ENCODE assay signal across 20 mouse cellular contexts in the genomic region with DNA sequence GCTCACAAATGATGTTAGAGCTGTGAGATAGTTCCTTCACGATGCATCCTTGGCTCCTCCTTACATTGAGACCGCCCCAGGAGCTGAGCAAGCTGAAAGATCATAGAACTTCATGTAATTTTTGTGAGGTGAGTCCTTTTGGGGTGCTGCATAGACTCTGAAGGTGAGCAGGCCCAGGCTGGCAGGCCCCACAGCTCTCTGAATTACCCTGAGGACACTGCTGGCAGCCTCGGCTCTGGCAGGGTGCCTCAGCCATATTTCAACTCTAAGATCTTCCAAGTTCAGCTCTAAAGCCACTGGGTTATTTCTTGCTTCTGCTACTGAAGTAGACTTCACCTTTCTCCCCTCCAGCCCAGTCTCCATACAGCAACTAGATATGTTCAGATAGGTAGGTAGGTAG. TPM values are rescaled to one million over a fixed set of nuclear protein-coding genes. Genes with fewer than 3 reads are reported as not detected.
"Had no signal": no experiment of that assay in that cellular context is flagged by ENCODE, and none has a peak within 500 bp of the region (broad histone marks: within the 10 kb centered on the region; RNA-seq: fewer than 3 reads in every experiment).

No protein-coding gene starts in this region.

- H3K27ac ChIP-seq: kidney, embryonic 15.5 days; limb, embryonic 12.5 days; limb, embryonic 15.5 days; liver, embryonic 12.5 days; liver, embryonic 15.5 days; midbrain, embryonic 12.5 days; neural tube, embryonic 13.5 days; stomach, embryonic 15.5 days had no signal

- ATAC-seq: liver, embryonic 12.5 days; midbrain, embryonic 16.5 days had no signal

- H3K9ac ChIP-seq: kidney, embryonic 15.5 days; limb, embryonic 12.5 days; limb, embryonic 15.5 days; liver, embryonic 12.5 days; liver, embryonic 15.5 days; midbrain, embryonic 12.5 days; neural tube, embryonic 13.5 days; stomach, embryonic 15.5 days had no signal

- H3K4me1 ChIP-seq: stomach, embryonic 15.5 days had no signal

- H3K4me2 ChIP-seq: kidney, embryonic 15.5 days; limb, embryonic 12.5 days; limb, embryonic 15.5 days; liver, embryonic 12.5 days; liver, embryonic 15.5 days; midbrain, embryonic 12.5 days; neural tube, embryonic 13.5 days; stomach, embryonic 15.5 days had no signal

- H3K4me3 ChIP-seq: kidney, embryonic 15.5 days; limb, embryonic 12.5 days; limb, embryonic 15.5 days; liver, embryonic 12.5 days; liver, embryonic 15.5 days; midbrain, embryonic 12.5 days; myocyte; neural tube, embryonic 13.5 days; stomach, embryonic 15.5 days had no signal

- H3K9me3 ChIP-seq: kidney, embryonic 15.5 days; limb, embryonic 12.5 days; limb, embryonic 15.5 days; liver, embryonic 12.5 days; liver, embryonic 15.5 days; midbrain, embryonic 12.5 days; neural tube, embryonic 13.5 days; stomach, embryonic 15.5 days had no signal

- H3K27me3 ChIP-seq: kidney, embryonic 15.5 days; limb, embryonic 12.5 days; limb, embryonic 15.5 days; liver, embryonic 12.5 days; liver, embryonic 15.5 days; neural tube, embryonic 13.5 days; stomach, embryonic 15.5 days had no signal

- H3K36me3 ChIP-seq: limb, embryonic 15.5 days; liver, embryonic 15.5 days; neural tube, embryonic 13.5 days; stomach, embryonic 15.5 days had no signal

RNA-seq across cellular contexts. Expression of gene Cidec, which starts 5.1 kb away (rescaled TPM):
- total RNA-seq: layer of hippocampus, adult 8-10 months; layer of hippocampus, postnatal 10 days; layer of hippocampus, postnatal 36 days; left cerebral cortex, adult 8-10 months; left cerebral cortex, postnatal 14 days; left cerebral cortex, postnatal 4 days; megakaryocyte progenitor cell, adult 5-6 weeks; megakaryocyte-erythroid progenitor cell, adult 5-6 weeks; monocyte, adult 5-6 weeks; neutrophil, adult 5-6 weeks had no signal
- polyA plus RNA-seq: kidney, embryonic 15.5 days; limb, embryonic 12.5 days; limb, embryonic 15.5 days; liver, embryonic 12.5 days; liver, embryonic 15.5 days; midbrain, embryonic 12.5 days; midbrain, embryonic 16.5 days; myocyte; neural tube, embryonic 13.5 days had no signal

RNA-seq across cellular contexts. Expression of gene Il17re, which starts 17.6 kb away (rescaled TPM):
- total RNA-seq: megakaryocyte-erythroid progenitor cell, adult 5-6 weeks; monocyte, adult 5-6 weeks had no signal
- polyA plus RNA-seq: myocyte had no signal

RNA-seq across cellular contexts. Expression of gene Il17rc, which starts 30.5 kb away (rescaled TPM):
- total RNA-seq: megakaryocyte progenitor cell, adult 5-6 weeks; megakaryocyte-erythroid progenitor cell, adult 5-6 weeks; monocyte, adult 5-6 weeks; neutrophil, adult 5-6 weeks had no signal
